Mouse (Mus musculus): Measurements from ENCODE around the gene Osbpl8.

Gene Osbpl8

DNA sequence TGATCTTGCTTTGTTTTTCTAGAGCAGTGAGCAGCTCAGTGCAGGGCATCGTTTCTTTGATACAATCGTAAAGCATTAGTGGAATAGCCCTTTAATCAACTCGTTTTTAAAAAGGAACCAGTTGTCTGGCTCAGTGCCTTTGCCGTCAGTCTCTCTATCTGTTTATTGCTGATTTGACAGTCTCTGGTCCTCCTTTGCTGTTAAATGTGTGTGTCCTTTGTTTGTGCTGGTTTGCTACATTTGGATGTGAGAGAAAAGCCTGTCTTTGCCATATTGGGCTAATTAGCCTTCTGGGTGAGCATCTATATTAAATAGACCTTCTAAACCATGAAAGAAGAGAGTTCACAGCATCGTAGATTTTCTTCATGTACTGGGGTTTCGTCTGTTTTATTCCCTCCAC, 83.6 kb downstream of the Osbpl8 start:
- no peak for DNase-seq

DNA sequence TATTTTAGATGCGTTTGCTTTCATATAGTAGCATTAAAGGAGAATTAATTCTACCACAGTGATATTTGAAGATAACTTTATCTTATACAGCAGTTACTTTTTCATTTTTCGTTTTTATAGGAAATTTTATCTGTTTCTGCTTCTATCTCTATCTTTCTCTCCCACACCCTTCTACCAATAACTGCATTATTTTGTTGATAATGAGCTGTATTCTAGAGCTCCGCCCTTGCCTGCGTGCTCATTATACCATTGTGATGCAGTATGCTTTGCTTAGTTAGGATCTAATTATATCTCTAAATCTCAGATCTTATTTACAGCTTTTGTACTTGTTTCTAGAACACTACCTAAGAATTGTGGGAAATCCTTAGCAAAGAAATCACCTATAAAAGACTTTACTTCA, 85.6 kb downstream of the Osbpl8 start:
- no peak for DNase-seq

DNA sequence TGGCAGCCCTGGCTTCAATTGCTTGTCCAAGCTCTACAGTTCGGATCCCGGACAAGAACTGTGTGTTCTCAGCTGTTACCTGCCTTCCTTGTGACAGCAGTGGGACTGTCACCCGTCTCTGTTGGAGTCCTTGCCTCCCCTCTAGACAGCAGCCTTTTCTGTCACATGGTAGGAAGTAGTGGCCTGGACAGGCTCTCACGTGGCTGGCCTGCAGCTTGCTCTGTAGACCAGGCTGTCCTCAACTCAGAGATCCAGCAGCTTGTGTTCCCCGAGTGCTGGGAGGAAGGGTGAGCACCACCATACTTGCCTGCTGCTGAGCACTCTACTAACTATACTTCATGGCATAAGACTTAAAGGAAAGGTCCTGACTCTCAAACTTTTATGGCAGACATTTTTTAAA, 87.1 kb downstream of the Osbpl8 start:
- no peak for DNase-seq

DNA sequence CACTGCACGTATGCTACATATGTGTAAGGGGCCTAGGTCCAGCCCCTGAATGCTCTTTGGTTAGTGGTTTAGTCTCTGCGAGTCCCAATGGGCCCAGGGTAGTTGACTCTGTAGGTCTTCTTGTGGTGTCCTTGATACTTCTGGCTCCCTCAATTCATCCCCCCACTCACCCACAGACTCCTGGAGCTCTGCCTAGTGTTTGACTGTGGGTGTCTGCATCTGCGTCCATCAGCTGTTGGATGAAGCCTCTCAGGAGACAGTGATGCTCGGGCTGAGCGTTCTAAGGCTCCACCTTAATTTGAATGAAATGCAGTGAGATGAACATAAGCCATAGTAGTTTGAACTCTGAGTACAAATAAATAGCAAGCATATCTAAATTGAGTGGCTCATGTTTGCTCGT, 90.7 kb downstream of the Osbpl8 start:
- no peak for DNase-seq

DNA sequence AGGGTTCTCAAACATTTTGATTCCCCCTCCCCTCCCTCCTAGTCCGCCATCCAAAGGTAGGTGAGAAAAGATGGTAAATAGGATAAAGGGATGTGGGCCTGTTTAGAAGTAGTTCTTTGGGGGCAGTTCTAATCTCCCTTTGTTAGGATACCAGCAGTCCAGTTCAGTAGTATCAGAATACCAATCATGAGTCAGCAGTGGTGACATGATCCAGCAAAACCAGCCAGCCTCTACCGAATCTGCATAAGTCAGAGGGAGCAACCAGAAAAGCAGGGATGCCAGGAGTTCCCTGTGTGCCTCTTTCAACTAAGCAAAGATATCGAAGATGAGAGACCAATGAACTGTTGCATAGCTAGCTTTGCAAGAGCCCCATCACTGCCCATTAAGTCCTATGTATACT, 91.6 kb downstream of the Osbpl8 start:
- DNase-seq: no peak

DNA sequence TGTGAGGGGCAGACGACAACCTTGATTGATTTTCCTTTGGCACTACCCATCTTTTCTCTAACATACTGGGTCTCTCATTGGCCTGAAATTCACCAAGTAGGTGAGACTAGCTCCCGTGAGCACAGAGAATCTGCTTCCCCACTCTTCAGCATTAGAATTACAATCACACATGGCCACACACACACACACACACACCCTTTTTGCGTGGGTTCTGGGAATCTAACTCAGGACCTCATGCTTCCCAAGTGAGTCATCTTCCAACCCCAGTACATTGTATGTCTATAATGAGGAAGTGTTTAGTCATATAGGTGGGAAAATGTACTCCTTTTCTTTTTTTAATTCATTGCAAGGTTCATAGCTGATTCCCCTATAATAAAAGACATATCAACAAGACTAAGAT, 92.8 kb downstream of the Osbpl8 start:
- DNase-seq: no peak

DNA sequence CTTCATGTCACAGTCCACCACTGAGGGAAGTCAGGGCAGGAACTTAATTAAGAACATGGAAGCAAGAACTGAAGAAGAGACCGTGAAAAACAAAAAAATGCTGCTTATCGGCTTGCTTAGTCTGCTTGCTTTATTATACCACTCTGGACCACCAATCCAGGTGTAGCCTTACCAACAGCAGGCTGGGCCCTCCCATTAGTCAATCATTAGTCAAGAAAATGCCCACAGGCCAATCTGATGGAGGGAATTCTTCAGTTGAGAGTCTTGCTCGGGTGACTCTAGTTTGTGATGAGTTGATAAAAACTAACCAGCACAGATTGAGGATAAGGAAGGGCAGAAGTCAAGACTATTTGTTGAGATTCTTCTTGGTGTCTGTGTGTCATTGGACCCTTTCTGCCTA, 93.7 kb downstream of the Osbpl8 start:
- no peak for DNase-seq

DNA sequence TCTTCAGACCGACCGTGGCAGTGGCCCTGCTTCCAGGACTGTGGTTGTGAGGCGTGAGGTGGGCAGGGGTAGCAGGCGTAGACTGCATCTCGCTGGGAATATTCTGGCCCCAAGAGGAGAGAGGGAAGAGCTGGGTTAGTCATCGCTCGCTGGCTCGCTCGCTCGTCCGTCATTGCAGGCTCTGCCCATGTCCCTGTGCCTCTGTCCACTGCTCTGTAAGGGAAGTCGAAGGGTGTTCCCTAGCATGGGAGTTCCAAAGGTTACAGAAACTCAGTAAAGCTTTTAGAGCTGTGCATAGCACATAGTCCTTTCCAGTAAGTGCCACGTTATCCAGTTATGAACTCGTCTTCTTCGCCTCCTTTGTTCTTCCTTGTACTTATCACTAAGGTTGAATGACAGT, 107.1 kb downstream of the Osbpl8 start:
- DNase-seq: no peak

DNA sequence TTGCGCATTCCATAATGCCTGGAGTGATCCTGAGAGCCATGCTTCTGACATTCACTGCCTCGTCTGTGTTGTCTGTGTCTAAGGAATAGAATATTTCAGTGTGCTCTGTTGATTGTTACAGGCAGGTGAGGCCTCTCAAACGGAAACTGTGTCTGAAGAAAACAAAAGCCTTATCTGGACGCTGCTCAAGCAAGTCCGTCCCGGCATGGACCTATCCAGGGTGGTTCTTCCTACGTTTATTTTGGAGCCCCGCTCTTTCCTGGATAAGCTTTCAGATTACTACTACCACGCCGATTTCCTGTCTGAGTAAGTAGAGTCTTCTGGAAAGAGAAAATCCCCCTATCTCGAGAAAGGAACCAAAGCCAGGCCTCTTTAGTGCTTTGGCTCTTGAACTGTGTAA, 108.4 kb downstream of the Osbpl8 start:
- no peak for DNase-seq

DNA sequence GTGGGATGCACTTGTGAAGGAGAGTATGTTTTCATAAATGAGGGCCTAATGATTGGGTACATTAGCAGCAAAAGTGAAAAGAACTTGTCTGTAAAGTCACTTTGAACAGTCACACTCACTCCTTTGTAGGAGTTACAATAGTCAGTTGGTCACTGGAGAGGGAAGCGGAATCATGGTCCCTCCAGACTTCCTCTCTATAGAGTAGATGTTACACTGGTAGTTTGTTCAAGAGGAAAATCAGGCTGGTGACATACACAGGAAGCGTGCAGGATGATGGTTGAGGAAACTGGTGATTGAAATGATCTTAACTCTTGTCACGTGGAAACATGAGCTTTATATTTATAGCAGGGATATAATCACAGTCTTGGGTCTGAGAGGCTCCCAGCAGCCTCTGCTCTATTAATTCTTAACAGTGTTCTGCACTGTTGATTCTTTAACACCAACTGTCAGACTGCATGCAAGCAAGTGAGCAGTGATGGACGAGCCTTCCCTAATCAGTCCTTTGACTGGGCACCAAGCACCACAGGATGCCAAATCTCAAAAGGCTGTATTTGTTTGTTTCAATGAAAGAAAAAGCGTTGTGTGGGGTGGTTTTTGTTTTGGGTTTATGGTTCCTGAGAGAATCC, 109.0 kb downstream of the Osbpl8 start:
- DNase-seq: no peak

DNA sequence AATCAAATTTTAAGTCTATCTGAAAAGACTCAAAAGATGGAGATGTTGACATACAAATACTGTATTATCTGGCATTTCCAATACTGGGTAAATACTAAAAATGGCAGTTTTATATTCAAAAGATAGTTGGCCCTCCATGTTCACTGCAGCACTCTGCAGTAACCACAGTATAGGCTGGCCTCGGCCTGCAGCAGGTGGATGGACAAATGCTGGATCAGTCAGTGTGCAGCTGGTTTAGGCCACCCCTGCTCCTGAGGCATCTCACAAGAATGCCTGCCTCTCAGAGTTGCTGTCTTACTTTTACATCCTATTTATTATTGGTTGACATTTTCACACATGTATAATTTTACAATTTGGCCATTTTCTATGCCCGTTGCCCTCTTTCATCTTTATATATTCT, 111.3 kb downstream of the Osbpl8 start:
- DNase-seq: no peak

DNA sequence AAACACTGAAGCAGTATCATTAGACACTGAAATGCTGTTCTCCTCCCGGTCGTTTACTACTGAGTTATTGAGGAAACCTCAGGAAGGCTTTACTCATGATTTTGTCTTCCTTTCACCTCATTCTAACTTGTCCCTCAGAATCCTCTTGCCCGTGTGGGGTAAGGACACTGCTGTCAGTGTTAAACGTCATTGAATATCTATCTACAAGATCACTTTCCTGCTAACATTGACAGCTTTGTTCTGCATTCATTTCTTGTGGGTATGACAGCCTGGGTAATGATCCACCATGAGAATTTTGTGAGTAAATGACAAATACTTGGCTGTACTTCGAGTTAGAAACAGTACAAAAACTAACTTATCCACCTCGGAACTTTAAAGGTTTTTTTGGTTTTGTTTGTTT, 133.1 kb downstream of the Osbpl8 start:
- DNase-seq: no peak

DNA sequence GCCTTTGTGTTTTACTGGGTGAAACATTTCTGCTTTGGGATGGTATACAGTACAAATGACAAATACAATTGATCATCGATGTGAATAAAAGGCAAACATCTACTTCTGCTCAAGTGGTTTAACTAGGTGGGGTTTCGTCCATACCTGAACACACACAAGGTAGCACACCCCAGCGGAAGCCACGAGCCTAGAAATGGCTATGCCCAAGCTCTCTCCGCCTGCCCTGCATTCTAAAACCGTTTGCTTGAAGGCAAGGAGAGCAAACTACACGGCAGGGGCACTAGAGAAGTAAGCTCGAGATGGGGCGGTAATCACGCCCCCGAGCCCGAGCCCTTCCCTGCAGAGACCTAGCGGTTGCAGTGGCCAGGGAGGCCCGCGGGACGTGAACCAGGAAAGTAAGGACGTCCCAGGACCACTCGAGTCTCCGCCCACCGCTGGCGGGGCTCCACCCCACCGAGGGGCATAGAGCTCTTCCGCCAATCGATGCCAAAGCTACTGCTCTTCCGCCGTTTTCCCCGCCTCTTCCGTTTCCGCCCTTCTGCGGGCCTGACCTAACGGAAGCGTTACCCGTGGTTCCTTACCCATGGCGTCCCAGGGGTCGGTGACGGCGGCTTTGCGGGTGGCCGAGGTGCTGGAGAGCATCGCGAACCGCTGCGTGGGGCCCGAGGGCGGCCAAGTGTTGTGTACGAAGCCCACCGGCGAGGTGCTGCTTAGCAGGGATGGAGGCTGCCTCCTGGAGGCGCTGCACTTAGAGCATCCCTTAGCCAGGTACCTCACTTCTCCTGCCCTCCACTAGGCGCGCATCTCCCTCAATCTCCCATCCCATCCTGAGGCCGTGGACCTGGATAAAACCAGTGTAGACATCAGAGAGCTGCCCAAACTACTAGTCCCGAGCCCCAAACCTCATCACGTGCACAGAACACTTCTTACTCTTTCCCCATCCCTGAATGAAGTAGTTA, 133.9 kb downstream of the Osbpl8 start, which contains the start of gene Bbs10:
Bbs10 (plus strand) TSS at position 540 of the 959 bp plus-strand sequence.
- peak; percentile 97 for DNase-seq

DNA sequence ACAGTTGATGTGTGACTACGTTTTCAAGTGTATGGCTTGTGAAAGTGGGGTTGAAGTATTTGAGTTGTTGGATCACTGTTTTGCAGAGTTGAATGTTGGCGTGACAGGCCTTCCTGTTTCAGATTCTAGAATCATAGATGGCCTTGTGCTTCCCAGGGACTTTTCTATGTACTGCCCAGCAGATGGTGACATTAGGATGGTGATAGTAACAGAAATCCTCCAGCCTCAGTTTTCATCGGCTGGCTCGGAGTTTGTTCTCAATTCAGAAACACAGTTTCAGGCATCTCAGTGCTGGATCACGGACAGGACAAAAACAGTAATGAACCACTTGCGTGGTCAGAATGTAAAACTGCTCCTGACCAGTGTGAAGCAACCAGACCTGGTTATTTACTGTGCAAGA, 135.0 kb downstream of the Osbpl8 start:
- DNase-seq: no peak

DNA sequence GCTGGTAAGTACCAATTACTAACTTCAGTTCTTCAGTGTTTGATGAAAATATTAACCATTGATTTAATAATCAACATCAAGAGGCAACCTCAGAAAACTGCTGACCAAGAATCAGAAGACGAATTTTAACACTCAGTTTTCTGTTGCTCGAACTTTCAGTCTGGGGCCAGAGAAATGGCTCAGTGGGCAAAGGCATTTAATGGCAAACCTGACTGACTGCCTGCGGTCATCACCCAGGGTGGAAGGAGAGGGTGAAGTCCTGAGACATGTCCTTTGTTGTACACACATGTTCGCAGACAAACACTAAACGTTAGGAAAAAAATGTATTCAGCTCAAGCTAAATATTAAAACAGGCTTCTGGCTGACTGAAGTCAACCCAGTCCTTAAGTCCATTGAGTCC, 136.5 kb downstream of the Osbpl8 start:
- DNase-seq: no peak

DNA sequence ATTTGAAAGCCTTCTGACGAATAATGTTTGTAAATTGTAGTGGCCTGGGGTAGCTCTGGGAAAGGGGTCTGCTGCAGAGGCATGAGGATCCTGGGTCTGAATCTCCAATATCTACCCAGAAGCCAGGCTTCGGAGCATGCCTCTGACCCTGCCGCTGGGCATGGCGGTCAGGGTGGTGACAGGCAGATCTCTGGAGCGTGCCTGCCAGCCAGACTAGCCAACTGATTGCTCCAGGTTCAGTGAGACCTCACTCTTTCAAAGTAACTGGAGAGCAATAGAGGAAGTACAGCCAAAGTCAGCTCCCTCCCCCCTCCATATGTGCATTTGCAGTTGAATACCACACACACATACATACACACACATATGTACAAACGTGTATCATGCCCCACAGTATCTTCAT, 137.9 kb downstream of the Osbpl8 start:
- DNase-seq: no peak

DNA sequence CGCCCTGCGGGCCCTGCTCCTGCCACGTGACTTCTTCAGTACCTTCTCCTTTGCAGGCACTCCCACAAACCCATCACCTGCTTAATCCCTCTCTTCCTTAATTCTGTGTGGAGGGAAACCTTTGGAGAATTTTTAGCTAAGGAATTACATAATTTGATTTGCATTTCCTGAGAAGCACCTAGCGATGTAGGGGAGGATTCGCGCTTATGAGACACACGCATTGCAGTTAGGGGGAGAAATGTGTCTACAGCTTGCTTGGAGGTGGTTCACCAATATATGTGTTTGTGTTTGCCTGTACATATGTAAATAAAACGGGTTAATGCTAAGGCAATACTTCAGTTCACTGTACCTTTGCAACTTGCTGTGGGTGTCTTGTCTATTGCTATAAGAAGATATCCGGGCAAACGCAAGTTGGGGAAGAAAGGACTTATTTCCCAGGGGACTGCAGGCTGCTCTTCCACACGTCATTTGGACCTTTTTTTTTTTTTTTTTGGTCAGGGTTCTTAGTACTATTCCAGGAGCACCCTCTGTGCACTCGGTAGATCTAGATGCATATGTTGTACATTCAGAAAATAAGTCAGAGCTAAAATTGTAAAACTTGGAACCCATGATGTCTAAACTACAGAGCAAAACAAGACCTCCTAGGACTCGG, 144.4 kb downstream of the Osbpl8 start:
- DNase-seq: no peak

DNA sequence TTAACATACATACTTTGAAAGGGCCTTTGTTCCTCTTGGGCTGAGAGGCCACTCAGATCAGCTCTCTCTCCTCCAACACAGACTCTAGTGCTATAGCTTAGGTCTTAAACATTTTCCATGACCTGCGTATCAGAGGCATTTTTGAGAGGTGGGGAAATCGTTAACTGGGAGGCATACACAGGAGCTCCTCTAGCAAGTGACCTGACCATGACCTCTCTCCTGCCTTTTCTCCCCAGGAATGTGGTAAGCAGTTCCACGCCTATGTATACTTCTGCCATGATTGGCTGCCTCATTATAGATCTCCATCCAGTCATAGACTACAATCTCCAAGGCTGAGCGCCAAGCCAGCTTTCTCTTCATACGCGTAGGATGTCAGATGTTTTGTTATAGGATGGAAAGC, 148.7 kb downstream of the Osbpl8 start:
- DNase-seq: no peak

DNA sequence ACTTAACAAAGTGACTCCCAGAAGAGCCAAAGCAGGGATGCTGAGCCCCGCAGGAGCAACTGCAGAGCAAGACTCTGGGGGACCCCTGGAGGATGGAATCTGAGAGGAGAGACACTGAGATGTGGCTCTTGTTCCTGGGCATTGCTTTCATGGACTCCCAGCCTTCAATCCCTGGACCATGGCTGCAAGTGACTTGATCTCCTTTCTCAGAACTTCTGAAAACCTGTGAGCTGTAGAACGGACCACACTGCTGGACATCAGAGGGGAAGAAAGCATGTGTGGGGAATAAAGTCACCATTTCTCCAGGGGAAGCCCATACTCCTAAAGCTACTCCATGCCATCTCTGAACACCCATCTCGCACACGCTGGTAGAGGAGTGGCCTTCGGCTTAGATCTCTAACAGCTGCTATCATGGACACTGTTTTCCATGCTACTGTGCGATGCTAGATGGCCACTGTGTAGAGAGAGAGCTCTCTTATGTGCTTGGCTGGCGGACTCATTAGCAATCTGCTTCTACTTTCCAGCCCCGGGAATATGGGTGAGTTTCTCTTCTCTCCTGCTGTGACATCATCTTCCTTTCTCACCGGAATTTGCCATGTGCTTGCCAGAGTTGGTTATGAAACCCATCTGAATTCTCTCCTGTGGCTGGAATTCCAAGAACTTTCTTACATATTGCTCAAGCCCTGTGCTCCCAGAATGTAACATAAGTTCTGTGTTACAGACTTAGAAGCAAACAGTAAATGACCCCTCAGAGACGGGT, 150.3 kb downstream of the Osbpl8 start:
- DNase-seq: no peak

DNA sequence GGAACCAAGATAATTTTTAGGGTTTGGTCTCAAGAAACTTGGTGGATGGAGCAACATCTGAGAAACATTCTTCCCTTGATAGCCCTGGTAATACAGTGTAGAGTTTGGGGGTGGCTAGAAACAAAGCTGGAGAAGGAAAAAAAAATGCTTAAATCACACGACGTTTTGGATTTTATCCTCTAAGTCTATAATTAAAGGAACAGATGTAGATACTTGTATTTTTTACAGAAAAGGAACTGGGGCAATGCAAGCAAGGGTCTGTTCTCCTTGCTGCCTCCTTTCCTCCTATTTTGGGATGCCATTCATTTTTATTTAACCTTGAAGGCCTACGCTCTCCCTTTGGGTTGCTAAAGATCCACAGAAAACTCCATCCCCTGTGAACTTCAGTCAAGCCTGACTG, 151.4 kb downstream of the Osbpl8 start:
- no peak for DNase-seq

DNA sequence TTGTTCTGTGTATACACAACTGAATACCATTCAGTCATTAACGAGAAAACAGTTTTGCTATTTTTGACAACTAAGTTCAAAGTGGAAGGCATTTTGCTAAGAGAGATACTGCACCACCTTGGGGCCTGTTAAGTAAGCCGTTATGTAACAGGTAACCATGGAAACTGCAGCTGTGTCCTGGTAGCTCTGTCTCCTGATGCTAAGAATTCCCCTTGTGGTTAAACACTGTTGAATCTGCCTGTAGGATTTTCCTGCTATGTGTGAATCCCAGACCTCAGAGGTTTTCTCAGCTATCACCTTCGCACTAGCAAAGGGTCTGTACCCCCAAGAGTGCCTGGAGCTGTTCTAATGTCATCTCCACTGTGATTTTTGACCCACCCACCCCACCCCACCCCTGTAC, 153.5 kb downstream of the Osbpl8 start:
- no peak for DNase-seq

DNA sequence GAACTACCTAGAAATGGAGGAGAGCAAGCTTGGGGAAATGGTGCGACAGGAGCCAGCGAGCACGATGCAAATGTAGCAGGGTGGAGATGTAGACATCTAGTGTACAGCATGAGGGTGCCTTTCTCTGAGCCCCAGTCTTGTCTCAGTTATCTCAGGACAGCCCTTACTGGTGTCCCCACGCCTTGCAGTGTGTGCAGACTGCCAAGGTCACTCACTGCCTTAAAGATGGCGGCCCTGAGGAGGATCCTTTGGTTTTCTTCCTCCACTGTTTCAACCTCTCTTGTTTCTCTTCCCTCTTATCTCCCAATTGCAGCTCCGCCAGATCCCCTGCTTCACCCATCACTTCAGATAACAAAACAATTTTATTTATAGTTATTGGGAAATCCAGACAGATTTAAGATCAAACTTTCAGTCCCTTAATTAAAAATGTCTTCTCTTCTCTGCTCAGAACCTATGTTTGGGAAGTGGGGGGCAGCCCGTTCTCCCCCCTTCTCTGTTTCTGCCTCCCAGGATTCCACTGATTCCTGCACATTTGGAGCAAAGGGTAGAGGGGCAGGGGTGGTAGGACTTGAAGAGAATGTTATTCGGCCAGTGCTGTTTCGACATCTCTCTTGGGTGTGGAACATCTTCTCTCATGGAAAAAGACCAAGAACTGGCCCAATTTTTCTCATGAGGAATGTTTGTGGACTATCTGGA, 154.4 kb downstream of the Osbpl8 start:
- no peak for DNase-seq

DNA sequence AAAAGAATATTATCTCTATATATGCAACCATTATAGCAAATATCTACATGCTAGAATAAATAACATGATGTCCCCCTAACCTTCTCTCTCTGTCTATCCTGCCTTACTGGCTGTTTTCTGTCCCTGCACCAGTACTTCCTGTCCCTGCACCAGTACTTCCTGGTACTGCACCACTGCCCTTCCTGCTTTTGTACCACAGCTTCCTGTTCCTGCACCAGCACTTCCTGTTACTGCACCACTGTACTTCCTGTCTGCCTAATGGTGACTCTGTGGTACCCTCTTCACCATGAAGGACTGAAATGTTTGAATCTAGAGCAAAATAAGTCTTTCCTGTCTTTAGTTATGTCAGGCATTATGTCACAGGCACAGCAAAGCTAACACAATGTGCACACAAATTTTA, 156.0 kb downstream of the Osbpl8 start:
- DNase-seq: no peak
